Mouse (Mus musculus) kidney, embryonic 16.5 days (tissue): Measurements from ENCODE around the gene Pdha2. TPM values are rescaled to one million over a fixed set of nuclear protein-coding genes. Genes with fewer than 3 reads are reported as not detected.

Experiments
- ATAC-seq: fragments of 200-750 bp; cut with Nextera tagmentation; 2 replicates; pipeline ENCODE4 v1.8.0; 2017; ENCODE audit warnings: moderate TSS enrichment; ENCODE audit not compliant: low FRiP score, low TSS enrichment
- H3K27ac ChIP-seq: fragments of 300-500 bp; sonication (generic); 2 replicates; pipeline ENCODE4 v1.5.1; 2014; ENCODE audit warnings: low read length
- H3K27me3 ChIP-seq: fragments of 300-500 bp; sonication (generic); 2 replicates; pipeline ENCODE4 v1.6.1; 2014; ENCODE audit warnings: low read length, control low read depth, mixed read lengths; ENCODE audit not compliant: insufficient read depth
- H3K36me3 ChIP-seq: fragments of 300-500 bp; sonication (generic); 2 replicates; pipeline ENCODE4 v1.6.1; 2014; ENCODE audit warnings: low read length, control low read depth, mixed read lengths; ENCODE audit not compliant: insufficient read depth
- H3K4me1 ChIP-seq: fragments of 300-500 bp; sonication (generic); 2 replicates; pipeline ENCODE4 v1.6.1; 2014; ENCODE audit warnings: low read length, control low read depth, mixed read lengths; ENCODE audit not compliant: insufficient read depth
- H3K4me2 ChIP-seq: fragments of 300-500 bp; sonication (generic); replicated peaks from 2 replicates; pipeline ENCODE4 v1.6.1; 2014; ENCODE audit warnings: low read depth, low read length
- H3K4me3 ChIP-seq: fragments of 300-500 bp; sonication (generic); 2 replicates; pipeline ENCODE4 v1.5.1; 2014; ENCODE audit warnings: mild to moderate bottlenecking, low read length
- H3K9ac ChIP-seq: fragments of 300-500 bp; sonication (generic); replicated peaks from 2 replicates; pipeline ENCODE4 v1.6.1; 2014; ENCODE audit warnings: low read length
- H3K9me3 ChIP-seq: fragments of 300-500 bp; sonication (generic); 2 replicates; pipeline ENCODE4 v1.6.1; 2016; ENCODE audit warnings: low read length, control low read depth
- WGBS: fragments of 180-500 bp; shearing (Covaris S2); extraction: QIAGEN DNeasy Blood & Tissue Kit; methylation state at CpG from one replicate; pipeline ENCODE4 v1.1.7; 2014; 5-methylcytosine and 5-hydroxymethylcytosine counted together
- polyA plus RNA-seq: library from polyadenylated mRNA; unstranded; fragments of >200 nt; fragmentation: Nextera tagmentation; extraction: Ambion mirVana; gene quantifications from 2 replicates; pipeline ENCODE4 v1.2.1, GENCODE M21; 2015

Gene Pdha2
- polyA plus RNA-seq, 1 experiment from 2014 or later = not detected

DNA sequence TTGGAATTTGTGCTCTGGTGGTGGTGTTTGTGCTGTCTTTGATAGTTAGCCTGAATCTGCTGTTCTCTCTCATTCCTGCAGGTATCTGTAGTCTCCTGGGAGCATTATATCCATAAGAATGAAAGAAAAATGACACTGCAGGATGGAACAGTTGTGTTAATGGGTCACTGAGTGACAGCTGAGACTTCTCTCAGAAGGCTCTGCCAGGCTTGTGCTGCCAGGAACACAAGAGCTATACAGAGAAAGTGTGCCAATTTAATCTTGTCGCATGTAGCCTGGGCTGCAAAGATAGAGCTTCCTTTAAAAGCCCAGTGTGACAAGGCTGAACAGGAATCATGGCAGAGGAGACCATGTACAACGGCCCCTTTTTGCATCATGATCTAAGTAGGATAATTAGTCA, 2.6 kb upstream of the Pdha2 start:
- no peak overlapping the region for H3K27ac ChIP-seq
- H3K36me3 ChIP-seq = no peaks in the 10 kb centered on the region
- no peaks in the 10 kb centered on the region for H3K4me1 ChIP-seq
- H3K4me3 ChIP-seq = no peak overlapping the region
- 85% methylated on average over 2 of the region's 2 CpGs for WGBS
- no peak for ATAC-seq
- no peaks in the 10 kb centered on the region for H3K27me3 ChIP-seq
- no peak overlapping the region for H3K9ac ChIP-seq
- H3K9me3 ChIP-seq = peaks cover 7% of the 10 kb centered on the region
- H3K4me2 ChIP-seq = no peak overlapping the region

DNA sequence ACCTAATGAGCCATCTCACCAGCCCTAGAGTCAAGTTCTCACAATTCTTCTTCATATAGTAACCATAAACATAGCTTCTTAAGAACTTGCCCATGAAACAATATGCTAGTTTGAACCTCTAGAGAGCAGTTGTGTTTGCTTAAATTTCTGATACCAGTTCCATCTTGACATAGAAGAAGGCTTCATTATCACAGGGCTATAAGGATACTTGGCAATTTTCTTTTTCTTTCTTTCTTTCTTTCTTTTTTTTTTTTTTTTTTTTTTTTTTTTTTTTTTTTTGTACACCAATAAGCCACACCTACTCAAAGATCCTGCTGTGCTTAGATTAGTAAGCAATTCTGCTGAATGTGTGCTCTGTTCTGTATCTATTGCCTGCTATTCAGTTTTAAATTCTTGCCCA, 2.0 kb upstream of the Pdha2 start:
- no peaks in the 10 kb centered on the region for H3K36me3 ChIP-seq
- no peak overlapping the region for H3K4me3 ChIP-seq
- H3K9me3 ChIP-seq = peaks cover 7% of the 10 kb centered on the region
- H3K4me1 ChIP-seq = no peaks in the 10 kb centered on the region
- H3K27ac ChIP-seq = no peak overlapping the region
- no peak for ATAC-seq
- H3K4me2 ChIP-seq = no peak overlapping the region
- no peaks in the 10 kb centered on the region for H3K27me3 ChIP-seq
- no peak overlapping the region for H3K9ac ChIP-seq

DNA sequence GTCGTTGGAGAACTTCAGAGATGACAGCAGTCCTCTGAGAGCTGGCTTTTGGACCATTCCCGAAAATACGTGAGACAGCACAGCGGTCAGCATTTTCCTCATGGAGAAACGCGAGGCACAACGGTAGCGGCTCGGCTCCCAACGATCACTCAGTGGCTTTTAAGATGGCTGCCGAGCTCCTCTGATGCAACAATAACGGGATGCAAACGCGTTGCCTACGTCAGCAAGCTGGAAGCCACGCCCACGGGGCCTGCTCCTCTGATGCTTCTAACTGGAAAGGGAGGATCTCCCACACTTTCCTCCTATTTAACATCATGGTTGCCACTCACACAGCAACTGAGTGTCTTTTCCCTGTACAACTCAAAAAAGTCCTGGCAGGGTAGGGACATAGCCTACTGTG, 511 bp downstream of the Pdha2 start:
- Histone ChIP-seq H3K4me1 (no peaks in the 10 kb centered on the region), H3K27me3 (no peaks in the 10 kb centered on the region), H3K4me3 (no peak overlapping the region), H3K27ac (no peak overlapping the region), H3K4me2 (no peak overlapping the region), H3K9ac (no peak overlapping the region), H3K36me3 (no peaks in the 10 kb centered on the region), H3K9me3 (peaks cover 7% of the 10 kb centered on the region)
- WGBS = 96% methylated on average over 17 of the region's 17 CpGs
- no peak for ATAC-seq

DNA sequence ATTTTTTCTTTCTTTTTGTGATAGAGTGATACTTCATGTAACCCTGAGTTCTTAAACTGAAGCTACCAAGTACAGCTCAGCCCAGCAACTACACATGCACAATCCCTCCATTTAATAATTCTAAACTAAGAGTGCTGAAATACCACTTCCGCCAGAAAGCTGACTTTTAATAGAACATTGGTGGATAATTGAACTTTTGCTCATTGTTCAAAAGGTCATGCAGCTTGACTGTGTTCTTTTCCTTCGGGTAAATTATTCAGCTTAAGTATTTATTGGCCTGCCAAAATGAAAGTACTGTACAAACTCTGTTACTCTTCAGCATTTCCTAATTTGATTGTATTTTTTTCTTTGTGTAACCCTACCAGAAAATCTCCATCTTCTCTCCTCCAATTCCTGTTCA, 10.4 kb downstream of the Pdha2 start:
- no peaks in the 10 kb centered on the region for H3K36me3 ChIP-seq
- no peak overlapping the region for H3K9ac ChIP-seq
- WGBS = 51% methylated on average over 2 of the region's 2 CpGs
- no peak overlapping the region for H3K27ac ChIP-seq
- no peaks in the 10 kb centered on the region for H3K4me1 ChIP-seq
- no peaks in the 10 kb centered on the region for H3K9me3 ChIP-seq
- H3K4me2 ChIP-seq = no peak overlapping the region
- no peak for ATAC-seq
- no peak overlapping the region for H3K4me3 ChIP-seq
- H3K27me3 ChIP-seq = no peaks in the 10 kb centered on the region

DNA sequence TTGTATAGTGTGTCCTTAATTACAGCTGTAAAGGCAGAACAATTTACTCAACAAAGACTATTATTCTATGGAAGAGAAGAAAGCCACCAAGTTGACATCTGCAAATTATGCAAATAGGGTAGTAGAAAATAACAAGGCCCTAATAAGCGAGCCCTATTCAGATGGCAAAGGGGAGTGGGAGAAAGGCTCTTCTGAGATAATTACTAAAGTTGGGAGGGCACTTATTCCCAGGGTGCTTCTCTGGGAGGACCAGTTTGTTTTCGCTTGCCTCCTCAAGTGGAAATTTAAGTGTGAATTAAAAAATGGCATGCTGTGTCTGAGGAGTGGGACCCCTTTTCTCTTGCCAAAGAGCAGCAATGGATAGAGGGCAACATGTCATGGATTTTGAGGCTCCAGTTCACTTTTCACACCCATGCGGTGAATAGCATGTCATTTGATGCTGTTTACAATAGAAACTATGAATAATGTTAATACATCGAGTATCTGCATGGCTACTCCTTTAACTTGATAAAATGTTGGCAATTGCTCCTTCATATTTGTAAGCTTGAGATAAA, 14.8 kb downstream of the Pdha2 start:
- no peak for ATAC-seq
- H3K27ac ChIP-seq = no peak overlapping the region
- H3K27me3 ChIP-seq = no peaks in the 10 kb centered on the region
- H3K9ac ChIP-seq = no peak overlapping the region
- WGBS = 63% methylated on average over 4 of the region's 4 CpGs
- H3K4me3 ChIP-seq = no peak overlapping the region
- H3K9me3 ChIP-seq = no peaks in the 10 kb centered on the region
- no peaks in the 10 kb centered on the region for H3K36me3 ChIP-seq
- no peak overlapping the region for H3K4me2 ChIP-seq
- H3K4me1 ChIP-seq = no peaks in the 10 kb centered on the region

DNA sequence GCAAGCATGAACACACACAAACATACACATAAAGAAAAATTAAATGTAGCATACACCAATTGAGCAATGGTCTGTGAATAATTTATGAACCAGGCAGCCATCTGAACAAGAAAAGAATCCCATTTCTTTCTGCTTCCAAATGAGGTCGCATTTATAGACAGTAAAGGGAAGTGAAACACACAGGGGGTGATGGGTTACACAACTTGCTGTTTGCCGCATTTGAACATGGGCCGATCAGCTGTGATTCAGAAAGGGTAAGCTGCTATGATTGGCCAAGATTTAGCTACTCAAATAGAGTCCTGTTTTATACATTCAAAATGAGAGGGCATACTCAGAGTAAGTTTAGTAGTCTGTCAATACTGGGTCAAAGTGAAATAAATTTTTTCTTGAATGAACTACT, 20.5 kb downstream of the Pdha2 start:
- no peak overlapping the region for H3K9ac ChIP-seq
- no peak for ATAC-seq
- H3K27me3 ChIP-seq = no peaks in the 10 kb centered on the region
- no peak overlapping the region for H3K4me3 ChIP-seq
- 85% methylated on average over 3 of the region's 3 CpGs for whole genome bisulfite sequencing
- H3K4me1 ChIP-seq = no peaks in the 10 kb centered on the region
- no peaks in the 10 kb centered on the region for H3K9me3 ChIP-seq
- H3K36me3 ChIP-seq = no peaks in the 10 kb centered on the region
- H3K27ac ChIP-seq = no peak overlapping the region
- no peak overlapping the region for H3K4me2 ChIP-seq

DNA sequence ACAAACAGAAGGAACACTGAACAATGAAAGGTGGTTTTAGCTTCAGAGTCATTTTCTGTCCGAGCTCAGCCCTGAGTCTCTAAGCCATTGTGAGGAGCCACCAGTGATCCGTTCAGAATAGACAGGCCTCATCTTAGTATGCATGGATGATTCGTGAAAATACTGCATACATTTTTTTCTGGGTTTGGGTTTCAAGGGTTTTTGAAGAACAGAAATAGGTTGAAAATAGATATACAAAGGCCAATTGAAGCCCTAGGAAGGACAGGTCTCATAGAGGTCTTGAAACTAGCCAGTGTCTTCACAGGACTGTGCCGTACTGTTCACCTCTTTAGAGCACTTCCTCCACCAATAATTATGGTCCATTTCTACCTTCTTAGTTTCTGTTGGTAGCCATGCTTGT, 21.7 kb downstream of the Pdha2 start:
- H3K4me2 ChIP-seq = no peak overlapping the region
- ATAC-seq = no peak
- H3K9ac ChIP-seq = no peak overlapping the region
- H3K27ac ChIP-seq = no peak overlapping the region
- no peaks in the 10 kb centered on the region for H3K9me3 ChIP-seq
- H3K27me3 ChIP-seq = no peaks in the 10 kb centered on the region
- 84% methylated on average over 4 of the region's 4 CpGs for WGBS
- H3K4me3 ChIP-seq = no peak overlapping the region
- no peaks in the 10 kb centered on the region for H3K4me1 ChIP-seq
- H3K36me3 ChIP-seq = no peaks in the 10 kb centered on the region

DNA sequence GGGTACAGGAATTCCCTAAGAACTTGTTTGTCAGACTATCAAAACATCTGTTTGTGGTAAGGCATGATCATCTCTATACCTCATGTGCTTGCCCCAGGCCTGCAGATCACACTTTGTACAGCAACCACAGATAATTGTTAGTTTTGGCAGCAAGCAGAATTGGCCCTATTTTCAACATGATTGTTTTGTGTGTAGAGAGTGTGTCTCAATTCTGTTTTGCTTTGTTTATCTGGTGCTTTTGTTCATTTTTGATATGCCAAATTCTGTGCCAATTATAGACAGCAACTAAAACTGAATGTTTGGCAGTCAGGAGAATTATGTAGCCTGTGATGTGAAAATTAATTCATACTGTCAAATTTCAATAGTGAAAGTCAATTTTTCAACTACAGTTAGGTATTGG, 51.2 kb downstream of the Pdha2 start:
- ATAC-seq = no peak
- no peaks in the 10 kb centered on the region for H3K9me3 ChIP-seq
- H3K27me3 ChIP-seq = no peaks in the 10 kb centered on the region

More for the DNA sequence above, 51.2 kb downstream of the Pdha2 start:
- Histone ChIP-seq H3K27ac (no peak overlapping the region), H3K9ac (no peak overlapping the region), H3K36me3 (no peaks in the 10 kb centered on the region), H3K4me3 (no peak overlapping the region), H3K4me2 (no peak overlapping the region), H3K4me1 (no peaks in the 10 kb centered on the region)
